Mouse (Mus musculus) cerebellum, adult (tissue): ENCODE measurements at regions not wholly inside any gene's neighbourhood (a gene's known extent, or its start where the extent isn't known, plus 50 kb on each side); places are given as distances from the start of the nearest gene placed in this dataset.

Source experiments
- ATAC-seq: cut with Nextera tagmentation; 2 replicates; pipeline ENCODE4 v1.9.2; 2017; ENCODE audit warnings: mild to moderate bottlenecking, moderate library complexity, mixed read lengths; ENCODE audit not compliant: insufficient number of reproducible peaks, low FRiP score, low TSS enrichment

- peak; percentile 79; the same call in 1 of the 2 replicates for ATAC-seq
Measured at GRCm38 (mm10) chr6:10970587-10971138, 936.6 kb downstream of the Ndufa4 start.

- peak; percentile 74; the same call in 1 of the 2 replicates for ATAC-seq
Measured at GRCm38 (mm10) chr6:10969841-10970536, 937.3 kb downstream of the Ndufa4 start.

GRCm38 (mm10) chr6:10943545-10943944 lies 963.8 kb downstream of the Ndufa4 start:
- no peak for ATAC-seq

- ATAC-seq: no peak
Measured at GRCm38 (mm10) chr6:10941470-10941869, 965.8 kb downstream of the Ndufa4 start.
